Mouse (Mus musculus): ENCODE data around the gene Klhl8.
"Not testable (repeated sequence)": the region's sequence is repeated elsewhere in the genome, so short reads cannot be mapped to it uniquely, and the experiment has no call there.

Klhl8 gene

DNA sequence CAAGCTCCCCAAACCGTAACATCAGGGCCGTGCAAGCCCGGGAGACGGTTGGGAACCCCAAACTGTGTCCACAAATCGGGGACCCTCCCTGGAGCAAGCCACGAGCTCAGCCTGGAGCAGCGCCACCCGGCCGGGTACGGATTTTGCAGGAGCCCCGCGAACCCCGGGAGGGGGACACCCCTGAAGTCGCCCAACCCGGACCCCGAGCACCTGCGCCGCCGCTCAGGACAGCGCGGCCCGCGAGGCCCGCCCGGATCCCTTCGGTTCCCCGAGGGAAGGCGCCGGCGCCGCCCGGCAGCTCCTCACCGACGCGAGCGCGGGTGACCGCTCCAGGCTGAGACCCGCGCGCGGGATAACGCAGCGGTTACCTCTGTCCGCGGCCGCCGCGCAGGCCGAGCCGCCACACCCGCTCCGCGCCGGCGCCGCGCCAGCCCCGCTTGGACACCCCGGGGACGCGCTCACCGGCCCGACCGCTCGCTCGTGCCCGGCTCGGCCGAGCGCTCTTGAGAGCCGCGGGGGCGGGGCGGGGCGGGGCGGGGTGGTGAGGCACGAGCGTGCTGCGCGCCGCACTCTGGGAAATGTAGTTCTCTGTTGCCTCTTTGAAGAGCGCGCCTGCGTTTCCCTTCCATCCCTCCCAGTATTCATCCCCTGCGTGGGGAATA, at the start of gene Klhl8:
Klhl8 (minus strand) TSS at position 512 of the 662 bp plus-strand sequence.
- DNase-seq: peak; percentile 89

DNA sequence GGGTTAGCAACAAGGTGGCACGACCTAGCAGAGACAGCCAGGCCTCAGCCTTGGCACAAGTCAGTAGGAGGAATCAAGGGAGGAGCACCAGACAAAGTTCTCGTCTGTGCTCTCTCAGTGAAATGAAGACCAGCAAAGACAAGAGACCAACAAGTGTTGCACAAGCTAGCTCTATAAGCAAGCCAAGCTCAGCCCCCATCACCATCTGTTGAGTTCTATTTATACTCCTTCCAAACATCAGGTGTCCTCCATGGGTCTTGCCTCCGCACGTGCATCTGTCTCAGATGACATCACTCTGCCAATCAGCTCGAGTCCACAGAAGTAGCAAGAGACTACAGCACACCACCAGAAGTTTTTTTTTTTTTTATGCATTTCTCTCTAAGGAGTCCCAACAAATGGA, 43.6 kb upstream of the Klhl8 start:
- no peak for DNase-seq

DNA sequence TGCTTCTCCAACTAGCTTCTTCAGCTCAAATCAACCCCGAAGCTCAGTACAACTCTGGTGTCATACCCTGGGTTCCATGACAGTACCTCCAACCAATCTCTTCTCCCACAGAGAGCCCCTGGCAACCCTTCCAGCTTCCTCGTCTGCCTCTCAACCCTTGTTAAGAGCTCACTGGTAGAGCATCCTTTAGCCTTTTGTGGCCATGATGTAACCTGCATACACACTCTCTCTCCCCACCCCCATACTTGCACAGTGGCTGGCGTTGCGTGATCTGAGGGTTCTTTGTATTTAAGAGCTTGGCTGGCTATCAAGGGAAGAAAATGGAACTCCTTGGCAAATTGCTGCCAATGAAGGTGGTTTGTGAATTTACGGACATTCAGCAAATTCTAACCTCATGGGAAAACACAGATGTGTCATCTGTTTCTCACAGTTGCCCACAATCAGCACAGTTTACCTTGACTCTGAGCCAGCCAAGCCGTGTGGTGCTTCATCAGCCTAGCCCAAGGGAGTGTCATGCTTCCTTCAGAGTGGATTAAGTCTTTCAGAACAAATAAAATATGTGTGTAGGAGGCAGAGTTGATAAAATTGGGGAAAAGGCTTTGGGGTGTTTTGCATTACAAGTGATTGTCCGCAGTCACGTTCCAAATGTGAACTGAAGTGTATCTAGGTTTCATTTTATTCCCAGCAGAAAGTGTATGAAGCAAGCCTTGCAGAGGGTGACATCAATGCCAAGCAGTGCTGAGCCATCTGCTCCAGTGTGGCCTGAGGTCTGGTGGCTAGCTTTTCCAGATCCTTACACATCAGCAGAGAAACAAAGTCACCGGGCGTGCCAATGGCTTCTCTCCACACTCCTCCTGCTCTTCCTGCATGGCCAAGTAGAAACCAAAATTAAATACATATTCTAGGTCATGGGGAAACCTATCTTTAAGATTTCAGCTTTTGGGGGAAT, 42.4 kb upstream of the Klhl8 start:
- no peak for DNase-seq

DNA sequence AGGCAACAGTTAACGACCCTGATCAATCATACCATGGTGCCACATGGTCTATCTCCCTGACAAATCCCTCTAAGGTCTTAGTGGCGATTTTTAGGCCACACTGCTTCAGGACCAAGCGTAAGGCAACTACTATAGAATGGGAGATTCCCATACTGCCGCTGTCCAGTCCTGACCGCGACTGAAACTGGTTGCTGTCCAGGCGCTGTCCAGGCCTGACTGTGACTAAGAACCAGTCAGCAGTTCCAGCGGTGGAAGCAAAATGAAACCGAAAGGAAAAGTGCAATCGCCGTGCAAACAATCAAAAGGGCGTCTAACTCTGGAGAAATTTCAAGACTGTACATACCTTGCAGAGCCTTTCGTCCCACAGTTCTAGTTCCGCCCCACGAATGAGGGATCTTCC, 39.1 kb upstream of the Klhl8 start:
- not testable (repeated sequence) for DNase-seq

DNA sequence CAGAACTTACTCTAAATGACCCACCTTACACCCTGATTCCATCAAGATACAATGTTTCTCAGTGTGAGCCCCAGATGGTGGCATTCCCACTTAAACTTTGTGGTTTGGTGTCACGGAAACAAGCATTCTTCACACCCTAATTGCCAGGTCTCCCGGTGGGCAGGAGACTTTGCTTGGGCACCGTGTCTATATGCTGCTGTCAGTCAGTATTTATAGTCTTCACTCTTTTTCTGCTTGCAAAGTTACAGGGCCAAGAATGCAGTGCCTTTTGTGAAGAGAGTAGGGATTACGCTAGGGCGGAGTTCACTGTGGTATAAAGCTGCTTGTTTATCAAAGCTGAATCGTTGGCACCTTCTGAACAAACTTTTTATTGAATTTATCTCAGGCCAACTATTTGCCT, 32.1 kb upstream of the Klhl8 start:
- DNase-seq: no peak

DNA sequence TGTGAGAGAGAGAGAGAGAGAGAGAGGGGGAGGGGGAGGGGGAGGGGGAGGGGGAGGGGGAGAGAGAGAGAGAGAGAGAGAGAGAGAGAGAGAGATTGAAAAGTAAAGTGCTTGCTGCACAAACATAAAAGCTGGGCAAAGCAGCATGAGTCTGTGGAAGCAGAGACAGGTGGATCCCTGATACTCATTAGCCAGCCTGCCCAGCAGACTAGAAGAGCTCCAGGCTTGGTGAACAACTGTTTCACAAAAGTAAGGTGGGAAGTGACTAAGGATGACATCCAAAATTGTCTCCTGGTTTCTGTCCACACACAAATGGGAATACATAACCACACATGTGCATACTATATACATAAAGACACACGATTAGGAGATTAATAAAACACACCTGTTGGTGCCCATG, 28.8 kb upstream of the Klhl8 start:
- no peak for DNase-seq

DNA sequence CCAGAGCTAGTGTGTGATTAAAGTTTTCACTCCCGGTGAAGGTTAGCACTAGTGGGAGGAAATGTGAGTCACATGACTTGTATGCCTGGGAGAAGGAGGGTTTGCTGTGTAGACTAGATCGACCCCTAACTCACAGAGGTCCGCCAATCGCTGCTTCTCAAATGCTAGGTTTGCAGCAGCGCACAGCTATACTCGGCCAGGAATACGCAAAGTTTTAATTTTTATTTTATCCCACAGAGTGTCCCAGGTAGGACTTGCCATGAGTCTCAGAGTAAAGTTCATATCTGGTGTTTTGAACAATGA, 28.2 kb upstream of the Klhl8 start:
- no peak for DNase-seq

DNA sequence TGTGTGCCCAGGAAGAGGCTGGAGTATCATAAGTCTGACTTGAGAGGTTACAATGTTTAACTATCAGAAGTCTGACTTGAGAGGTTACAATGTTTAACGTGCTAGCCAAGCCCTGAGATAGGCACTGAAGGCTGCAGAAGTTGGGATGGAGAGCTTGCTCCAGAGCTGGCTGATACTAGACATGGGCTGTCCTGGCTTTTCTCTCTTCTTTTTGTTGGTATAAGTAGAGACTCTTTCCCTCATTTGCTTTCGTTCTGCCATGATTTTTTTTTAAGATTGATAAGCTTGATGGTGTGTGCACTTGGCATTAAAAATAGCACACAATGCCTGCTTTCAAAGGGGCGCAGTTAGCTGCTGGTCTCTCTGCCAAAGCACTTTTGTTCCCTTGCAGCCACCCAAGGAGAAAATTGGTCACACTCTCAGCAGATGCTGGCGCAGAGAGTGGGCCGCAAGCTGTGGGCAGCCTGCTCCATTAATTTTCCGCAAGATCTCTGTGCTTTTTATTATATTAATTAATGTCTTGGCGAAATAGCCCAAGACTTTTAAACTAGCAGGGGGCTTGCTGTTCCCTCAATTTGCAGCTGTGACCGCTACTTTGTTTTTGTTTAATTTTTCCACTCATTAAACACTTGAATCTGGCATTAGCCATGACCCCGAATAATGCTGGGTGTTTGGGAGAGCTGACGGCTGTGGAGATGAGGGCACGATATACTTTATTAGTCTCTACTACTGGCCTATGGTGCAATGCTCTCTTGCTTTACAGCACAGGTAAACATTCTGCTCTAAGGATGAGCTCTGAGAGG, 27.7 kb upstream of the Klhl8 start:
- no peak for DNase-seq

DNA sequence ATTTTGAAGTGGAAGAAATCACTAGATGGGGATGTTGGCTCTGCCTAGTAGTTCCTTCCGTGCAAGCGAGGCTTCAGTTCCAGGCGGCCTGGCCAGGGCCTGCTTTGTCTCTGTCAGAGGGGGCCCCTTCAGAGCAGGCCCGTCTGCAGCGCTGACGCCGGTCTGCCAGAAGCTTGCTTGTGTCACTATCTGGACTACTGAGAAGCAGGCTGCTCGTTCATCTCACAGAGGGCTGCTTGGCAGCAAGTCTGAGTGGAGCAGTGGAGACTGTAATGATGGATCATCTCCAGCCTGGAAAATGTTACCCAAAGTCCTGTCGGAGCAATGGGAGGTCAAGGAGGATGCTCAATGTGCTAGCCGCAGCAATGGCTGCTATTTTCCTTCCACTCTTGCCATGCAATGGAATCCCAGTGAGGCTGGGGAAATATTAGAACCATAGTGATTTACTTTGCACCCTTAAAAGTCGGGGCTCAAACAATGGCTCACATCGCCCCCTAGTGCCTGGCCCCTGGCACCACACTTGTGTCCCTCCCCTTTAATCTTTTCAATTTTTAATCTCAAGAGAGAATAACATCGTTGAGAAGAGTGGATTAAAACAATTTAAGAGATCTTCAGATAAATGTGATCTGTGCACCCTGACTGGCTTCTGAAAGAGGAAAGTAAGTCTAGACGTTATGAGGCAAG, 26.0 kb upstream of the Klhl8 start:
- DNase-seq: peak; percentile 23

DNA sequence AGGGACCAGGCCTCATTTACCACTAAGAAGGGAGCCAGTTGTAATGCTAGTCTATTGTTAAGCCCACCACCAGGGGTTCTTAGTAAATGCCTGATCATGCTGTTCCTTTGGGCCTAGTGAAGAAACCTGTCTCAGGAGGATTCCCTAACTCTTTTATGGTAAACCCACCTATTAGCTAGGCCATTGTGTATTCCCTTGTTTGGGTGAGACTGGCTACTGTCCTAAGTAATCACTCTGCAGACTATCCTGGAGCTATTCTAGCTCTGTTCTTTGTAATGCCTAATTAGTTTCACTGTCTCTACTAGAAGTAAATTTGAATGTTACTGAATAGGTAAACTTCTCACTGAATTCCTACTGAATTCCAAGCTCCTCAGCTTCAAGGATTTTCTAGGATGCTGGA, 20.9 kb upstream of the Klhl8 start:
- DNase-seq: not testable (repeated sequence)

DNA sequence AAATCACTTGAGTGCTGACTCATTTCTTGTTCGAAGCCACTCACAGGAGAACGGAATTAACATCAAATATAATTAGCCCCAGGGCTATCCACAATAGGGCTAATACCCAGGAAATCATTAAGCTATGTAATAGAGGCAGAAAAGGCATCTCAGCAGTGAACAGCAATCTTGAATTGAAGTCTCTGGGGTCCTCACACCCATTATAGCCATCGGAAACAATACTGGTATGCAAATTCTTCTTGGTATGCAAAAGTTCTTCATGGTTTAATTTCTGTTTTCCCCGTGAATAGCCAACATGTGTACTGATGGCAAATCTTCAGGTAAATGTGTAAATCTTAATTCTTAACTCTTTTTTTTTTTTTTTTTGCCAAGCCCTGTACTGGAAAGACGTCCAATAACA, 19.5 kb upstream of the Klhl8 start:
- no peak for DNase-seq

DNA sequence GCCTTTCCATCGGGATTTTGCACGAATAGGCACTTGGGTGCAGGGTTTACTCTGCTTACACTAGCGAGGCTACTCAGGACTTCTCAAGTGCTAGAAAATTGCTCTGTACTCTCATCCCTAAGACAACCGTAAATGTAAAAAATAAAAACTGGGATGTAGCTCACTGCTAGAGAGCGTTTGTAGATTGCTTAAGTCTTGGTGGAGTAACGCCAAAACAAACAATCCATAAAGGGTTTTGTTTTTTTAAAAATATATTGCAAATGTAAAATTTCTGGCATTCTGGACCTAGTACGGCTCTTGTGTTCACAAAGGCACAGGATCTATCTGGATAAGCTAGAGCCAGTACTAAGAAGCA, 17.1 kb upstream of the Klhl8 start:
- no peak for DNase-seq

DNA sequence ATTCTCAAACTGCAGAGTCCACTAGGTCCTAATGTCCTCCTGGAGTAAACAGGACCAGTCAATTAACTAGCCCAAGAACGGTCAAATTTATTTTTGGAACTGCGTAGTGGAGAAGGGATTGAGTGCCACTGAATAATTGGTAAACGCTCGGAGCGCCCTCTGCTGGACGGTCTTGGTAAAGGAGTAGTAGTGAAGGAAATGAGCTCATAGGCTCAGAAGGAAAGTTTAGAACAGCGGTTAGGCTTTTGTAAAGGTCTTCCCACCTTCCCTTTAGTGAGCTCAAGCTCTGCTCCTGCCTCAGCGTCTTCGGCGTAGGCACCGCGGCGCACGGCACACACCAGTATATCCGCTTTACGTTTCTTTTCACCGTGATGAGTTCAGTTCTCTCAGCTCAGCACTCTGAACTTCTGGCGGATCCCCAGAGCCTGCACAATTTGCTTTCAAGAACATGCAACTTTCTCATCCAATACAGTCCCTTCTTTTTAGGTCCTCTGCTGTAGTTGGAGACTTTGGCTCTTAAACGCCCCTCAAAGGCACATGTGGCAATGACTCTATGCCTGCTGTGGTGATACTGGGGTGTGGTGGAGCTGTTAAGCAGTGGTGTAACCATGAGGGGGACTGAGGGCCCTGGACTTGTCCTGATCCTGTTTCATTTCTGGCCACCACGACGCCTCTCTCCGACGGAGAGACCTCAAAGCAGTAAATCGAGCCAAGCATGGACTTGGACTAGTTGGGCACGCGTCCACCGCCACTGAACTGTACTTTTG, 16.6 kb upstream of the Klhl8 start:
- DNase-seq: peak; percentile 89

DNA sequence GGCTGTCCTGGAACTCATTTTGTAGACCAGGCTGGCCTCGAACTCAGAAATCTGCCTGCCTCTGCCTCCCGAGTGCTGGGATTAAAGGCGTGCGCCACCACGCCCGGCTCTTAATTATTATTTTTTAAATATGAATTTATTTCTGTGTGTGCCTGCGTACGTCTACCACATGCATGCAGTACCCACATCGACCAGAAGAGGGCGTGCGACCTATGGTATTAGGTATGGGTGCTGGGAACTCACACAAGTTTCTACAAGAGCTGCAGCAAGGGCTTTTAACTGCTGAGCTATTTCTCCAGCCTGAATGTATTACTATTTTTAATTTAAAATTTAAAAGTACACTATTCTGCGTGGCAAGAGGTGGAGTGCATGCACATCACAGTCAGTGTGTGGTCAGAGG, 15.3 kb upstream of the Klhl8 start:
- peak; percentile 54 for DNase-seq

DNA sequence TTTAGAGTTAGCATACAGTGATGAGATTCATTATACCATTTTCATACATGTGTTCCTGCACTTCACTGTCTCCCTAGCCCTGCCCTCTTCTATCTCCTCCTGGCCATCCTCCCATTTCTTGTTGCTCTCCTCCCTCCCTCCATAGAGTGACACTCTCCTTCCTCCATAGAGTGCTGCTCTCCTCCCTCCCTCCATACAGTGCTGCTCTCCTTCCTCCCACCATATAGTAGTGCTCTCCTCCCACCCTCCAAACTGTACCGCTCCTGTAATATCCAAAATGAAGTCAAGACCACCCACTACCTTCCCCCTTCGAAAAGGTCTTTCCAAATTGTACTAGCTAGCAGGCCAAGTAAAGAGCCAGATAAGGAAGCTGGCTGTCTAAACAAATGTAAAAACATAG, 12.7 kb upstream of the Klhl8 start:
- no peak for DNase-seq

DNA sequence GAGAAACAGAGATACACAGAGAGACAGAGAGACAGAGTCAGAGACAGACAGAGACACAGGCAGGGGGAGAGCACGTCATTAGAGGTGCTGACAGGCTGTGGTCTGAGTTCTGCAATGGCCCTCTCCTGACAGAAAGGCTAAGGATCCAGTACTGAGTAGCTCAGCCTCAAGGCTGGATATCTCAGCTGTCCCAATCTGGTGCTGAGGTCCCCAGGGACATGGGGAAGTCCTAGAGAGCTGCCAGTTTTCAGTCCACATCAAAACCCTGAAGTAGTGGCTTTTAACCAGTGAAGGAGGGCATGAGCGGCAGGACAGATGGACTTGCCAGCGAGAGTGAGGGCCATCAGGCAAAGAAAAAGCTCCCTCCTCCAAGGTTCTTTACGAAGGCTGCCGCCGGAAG, 12.0 kb upstream of the Klhl8 start:
- no peak for DNase-seq

DNA sequence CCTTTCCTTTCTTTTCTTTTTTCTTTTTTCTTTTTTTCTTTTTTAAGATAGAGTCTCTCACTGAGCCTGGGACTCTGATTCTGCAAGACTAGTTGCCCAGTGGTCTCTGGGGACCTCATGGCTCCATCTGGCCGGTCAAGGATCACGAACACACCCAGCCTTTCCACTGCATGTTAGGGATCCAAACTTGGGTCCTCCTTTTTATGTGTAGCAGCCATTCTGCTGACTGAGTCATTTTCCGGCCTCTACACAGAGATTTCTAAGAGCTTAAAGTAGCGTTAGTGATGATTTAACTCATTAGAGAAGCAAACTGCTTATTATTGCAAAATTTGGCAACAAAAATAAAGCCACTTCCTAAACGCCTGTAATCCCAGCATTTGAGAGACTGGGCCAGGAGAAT, 11.4 kb upstream of the Klhl8 start:
- DNase-seq: no peak

DNA sequence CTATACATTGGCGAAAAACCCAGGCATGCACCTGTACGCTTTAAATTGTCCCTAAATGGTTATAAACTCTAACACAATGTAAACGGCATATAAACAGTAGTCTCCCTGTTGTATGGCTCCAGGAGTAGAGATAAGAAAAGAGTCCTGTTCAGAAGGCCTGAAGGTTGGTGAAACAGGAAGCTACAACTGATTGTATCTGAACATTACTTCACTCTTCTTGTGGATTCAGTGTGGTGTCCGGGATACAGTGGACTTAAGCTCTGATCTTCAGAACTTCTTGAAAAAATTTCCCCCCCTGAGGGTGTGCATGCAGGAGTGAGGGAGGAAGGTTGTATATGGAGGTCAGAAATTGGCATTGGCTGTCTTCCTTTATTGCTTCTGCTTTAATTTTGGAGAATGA, 8.4 kb upstream of the Klhl8 start:
- DNase-seq: no peak

DNA sequence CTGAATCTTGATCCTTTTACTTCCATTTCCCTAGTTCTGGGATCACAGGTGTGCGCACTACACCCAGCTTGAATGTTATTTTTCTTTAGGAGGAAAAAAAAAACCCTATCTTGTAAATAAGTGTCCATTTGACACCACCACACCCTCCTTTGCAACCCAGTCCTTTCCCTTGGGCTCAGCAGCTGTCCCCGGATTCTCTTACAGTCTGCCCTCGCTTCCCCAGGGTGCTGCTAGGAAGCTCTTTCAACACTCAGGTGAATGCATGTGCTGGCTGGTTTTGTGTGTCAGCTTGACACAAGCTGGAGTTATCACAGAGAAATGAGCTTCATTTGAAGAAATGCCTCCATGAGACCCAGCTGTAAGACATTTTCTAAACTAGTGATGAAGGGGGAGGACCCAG, 7.2 kb upstream of the Klhl8 start:
- DNase-seq: no peak

DNA sequence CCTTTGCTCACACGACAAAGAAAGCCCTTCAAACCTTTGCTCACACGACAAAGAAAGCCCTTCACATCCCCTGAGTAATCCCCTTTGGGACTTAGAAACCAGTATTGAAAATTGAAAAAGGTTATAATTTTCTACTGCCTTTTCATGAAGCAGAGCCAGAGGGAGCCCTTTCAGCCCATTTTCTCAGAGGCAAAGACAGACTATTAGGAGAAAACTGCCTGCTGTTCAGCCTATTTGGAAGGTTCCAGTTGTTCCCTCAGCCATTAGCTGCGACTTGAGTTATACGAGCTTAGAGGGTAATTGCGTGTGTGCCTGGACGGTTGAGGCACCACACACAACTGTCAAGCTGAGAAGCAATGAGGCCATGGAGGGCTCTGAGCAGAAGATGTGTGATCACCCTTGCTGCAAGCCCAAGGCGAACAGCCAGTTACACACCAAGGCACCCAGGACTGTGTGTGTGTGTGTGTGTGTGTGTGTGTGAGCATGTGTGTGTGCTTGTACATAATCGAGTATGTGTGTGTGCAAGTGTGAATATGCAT, 6.4 kb upstream of the Klhl8 start:
- DNase-seq: no peak

DNA sequence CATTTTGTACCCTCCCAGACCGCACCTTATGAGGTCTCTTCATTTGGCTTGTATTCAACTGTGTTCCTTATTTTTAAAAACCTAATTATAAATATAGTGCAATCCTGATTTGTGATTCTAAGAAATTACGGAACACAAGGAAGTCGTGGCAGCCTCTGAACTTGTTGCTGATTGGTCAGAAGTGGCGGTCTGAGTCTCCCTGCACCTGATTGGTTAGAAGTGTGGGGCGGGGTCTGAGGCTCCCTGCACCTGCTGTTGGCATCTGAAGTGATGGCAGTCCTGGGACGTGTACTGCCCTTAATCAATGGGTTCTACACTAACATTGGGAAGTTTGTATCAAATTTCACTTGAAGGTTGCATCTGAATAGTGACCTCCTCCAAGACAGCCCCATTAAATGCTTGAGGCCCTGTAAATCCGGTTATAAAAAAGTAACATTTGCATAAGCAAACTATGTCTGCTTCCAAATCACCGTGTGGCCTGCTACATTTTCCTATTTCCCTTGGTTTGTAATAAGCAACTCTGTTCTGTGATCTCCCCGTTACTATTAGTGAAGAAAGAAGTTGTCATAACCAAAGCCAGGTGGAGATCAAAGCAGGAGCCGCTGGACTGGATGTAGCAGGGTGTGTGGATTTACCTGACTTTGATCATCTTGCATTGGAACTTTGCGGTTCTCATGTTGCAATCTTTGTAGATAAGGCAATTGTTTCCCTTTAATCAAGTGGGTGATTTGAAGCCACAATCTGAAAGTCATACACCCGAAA, 5.7 kb upstream of the Klhl8 start:
- no peak for DNase-seq

Data from liver (tissue).